Mouse (Mus musculus) C2C12 (cell line): Measurements from ENCODE around the gene Fh1.

Source experiments
- CTCF ChIP-seq: IDR thresholded peaks from one replicate; pipeline ENCODE4 v1.5.1; 2011; ENCODE audit not compliant: control insufficient read depth, insufficient read depth, insufficient read length
- FOSL1 ChIP-seq: IDR thresholded peaks from one replicate; pipeline ENCODE4 v1.8.0; 2011; ENCODE audit warnings: mild to moderate bottlenecking, low read length; ENCODE audit not compliant: poor library complexity, insufficient read depth, severe bottlenecking

DNA sequence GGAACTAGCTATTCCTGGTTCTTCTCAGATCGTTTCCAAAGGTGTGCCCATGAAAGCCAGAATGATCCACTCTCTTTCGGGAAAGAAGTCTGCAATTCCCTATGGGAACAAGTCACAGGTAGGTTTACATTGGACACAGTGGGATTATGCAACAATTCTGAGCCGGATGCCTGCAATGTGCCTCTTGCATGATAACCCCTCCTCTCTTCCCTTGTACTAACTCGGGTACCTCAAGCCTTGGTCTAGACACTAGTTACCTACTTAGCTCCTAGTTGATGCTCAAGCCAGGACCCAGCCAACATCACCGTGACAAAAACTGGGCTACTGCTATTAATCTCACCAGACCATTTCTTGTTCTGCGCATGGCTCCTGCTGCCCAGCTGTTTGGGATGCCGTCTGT lies 13.6 kb upstream of the Fh1 start:
- no peak for TF ChIP-seq CTCF
- TF ChIP-seq FOSL1 = no peak
